Mouse (Mus musculus): ENCODE data around the gene Zdhhc18.

The Zdhhc18 gene

DNA sequence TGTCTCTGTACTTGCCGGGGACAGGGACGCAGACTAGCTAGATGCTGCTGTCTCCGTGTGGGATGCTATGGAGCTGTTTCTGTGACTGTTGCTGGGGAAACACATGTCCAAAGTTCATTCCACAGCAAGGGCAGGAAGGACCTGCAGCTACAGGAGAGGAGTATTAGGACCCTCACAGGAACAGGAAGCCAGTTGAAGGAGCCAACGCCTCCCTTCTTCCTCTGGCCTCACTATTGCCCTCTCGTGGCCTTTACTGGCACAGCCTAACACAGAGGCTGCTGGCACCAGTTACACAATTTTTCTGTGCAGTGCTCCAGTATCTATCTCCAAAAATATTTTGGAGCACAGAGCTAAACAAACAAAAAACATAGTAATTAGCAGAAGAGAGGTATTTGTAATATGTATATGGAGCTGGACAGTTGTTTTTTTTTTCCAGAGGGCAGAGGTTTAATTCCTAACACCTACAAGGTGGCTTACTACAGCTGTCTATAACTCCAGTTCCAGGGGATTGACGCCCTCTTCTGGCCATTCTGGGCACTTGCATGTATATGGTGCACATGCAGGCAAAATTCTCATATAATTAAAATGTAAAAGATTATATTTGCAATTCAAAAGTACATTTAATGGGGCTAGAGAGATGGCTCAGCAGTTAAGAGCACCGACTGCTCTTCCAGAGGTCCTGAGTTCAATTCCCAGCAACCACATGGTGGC lies at the start of gene Zdhhc18:
Gene Zdhhc18, minus strand, starts transcription at position 166 of the 711 bp plus-strand sequence.
- DNase-seq (ENCODE audit: extremely low read depth, low read depth): peak; percentile 84

DNA sequence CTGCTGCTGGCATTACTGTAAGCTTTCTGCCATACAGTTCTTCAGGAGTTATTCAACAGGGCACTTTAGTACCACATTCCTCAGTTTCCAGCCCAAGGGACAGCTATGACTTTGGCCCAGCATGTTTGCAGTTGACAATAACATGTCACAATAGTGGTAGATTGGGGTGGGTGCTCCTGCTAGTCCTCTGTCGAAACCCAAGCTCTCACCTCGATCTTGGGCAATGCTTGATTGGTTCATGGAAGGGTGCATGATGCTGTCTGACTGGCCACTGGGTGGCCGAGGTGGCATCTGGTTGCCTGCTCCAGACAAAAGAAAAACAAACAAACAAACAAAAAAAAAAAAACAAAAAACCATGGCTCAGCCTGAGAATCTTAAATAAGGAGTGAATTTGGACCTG lies 45.4 kb upstream of the Zdhhc18 start:
- no peak for DNase-seq (ENCODE audit: extremely low read depth, low read depth)

DNA sequence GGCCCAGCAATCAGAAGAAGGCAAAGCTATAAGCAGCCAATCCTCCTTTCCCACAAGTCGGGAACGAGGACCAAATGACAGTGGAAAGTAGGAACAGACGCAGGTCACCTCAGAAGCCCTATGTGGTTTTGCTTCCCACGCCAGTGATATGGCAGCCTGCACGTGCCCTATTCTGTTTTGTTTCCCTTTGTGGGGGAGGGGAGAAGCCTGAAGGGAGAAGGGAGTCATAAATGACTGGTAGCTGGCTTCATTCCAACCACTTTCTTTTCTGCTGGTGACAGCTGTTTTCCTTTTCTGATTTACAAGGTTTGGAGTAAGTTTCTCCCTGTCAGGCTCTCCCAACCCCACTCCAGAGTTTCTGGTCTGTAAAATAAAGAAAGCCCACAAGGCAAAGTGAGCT lies 40.3 kb upstream of the Zdhhc18 start:
- no peak for DNase-seq (ENCODE audit: extremely low read depth, low read depth)

DNA sequence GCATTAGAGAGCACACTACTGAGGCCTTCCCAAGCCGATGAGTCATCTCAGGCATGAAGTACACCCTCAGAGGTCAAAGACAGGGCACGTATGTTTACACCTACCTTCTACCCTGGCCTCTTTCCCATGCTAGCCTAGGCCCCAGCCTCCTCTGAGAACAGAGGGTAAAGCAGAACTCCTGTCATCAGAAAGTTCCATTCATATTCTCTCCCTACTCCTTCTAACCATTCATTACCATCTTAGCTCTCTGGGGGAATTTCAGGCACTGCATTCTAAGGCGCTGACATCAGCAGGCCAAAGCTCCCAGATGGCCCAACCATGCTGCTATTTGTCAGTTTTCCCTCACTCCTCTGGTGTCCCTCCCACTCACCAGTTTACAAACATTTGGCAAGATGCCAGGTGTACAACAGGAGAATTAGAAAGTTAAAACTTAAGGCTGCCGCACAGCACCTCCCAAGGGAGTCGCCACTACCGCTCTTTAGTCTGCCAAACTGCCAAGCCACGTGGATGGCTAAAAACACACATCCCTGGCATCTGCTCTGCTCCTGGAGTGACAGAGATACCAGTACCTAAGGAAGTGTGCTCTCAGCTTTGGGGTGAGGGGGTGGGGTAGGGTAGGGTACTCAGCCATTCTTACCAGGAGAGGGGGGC lies 38.6 kb upstream of the Zdhhc18 start:
- DNase-seq (ENCODE audit: extremely low read depth, low read depth): no peak

DNA sequence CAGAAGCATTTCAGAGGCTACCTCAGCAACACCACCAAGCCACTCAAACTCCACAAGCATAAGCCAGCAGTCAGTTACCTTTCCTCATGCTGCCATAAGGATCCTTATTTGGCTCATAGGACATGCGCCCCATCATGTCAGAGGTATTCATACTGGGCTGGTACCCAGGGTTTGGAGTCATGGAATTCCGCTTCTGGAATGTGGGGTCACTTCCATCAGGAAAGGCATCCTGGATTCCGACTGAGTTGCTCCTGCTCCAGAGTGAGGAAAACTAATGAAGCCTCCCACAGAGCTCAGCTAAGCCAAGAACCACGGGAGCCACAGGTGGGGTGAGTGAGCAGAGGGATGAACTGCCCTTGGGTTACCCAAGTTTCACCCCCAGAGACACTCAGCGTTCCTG lies 37.2 kb upstream of the Zdhhc18 start:
- DNase-seq (ENCODE audit: extremely low read depth, low read depth): no peak

DNA sequence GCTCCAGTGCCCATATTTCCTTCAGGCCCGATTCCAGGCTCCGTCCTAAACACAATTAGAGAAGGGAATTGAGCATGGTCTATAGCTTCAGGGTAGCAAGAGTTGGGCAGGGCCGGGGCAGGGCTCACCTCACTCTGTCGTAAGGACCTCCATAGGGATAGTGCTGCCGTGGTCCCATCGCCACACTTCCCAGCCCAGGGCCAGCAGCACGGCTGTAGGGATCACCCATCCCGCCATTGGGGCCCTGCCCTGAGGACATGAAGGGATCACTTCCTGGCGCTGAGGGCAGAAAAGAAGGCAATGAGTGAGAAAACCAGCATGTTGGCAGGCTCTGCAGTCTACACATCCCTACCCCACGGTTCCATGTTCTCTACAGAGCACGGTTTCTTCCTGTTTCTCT lies 36.6 kb upstream of the Zdhhc18 start:
- no peak for DNase-seq (ENCODE audit: extremely low read depth, low read depth)

DNA sequence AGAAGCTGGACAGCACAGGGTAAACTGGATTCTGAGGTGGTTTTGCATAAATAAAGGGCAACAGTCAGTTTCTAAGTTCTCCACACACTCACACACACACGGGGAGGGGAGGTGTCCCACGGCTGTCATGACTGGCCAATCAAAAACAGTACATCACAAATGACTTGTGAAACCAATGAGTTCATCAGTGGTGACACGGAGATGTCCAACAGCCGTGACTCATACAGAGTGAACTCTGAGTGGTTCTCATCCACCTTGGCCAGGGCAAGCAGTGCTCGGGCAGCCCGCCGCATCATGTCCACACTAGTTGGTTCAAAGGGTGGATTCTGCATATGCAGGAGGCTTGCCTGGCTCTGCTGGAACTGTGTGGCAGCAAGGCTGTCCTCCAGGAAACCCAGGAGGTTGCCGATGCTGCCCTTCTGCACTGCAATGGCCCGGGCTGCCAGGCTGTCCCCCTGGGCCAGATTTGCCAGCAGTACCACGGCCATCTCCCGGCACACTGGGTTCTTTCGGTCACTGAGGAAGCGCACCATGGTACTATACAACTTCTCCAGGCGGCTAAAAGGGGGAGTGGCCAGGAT lies 30.3 kb upstream of the Zdhhc18 start:
- no peak for DNase-seq (ENCODE audit: extremely low read depth, low read depth)

DNA sequence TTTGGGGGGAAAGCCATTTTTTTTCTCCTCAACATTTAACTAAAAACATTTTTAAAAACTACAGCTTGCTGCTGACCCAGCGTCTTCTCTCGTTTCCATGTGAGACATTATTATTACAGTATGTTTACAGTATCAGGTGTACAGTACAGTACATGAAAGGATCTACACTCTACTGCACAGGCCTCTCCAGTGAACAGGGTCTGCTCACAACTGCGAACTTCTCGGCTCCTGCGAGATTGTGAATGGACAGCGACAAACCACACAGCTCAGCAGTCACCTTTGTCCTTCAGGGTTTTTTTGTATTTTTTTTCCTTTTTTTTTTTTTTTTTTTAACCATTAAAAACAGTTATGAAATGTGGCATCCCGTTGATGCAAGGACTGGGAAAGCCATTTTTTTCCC lies 29.7 kb upstream of the Zdhhc18 start:
- DNase-seq (ENCODE audit: extremely low read depth, low read depth): no peak

DNA sequence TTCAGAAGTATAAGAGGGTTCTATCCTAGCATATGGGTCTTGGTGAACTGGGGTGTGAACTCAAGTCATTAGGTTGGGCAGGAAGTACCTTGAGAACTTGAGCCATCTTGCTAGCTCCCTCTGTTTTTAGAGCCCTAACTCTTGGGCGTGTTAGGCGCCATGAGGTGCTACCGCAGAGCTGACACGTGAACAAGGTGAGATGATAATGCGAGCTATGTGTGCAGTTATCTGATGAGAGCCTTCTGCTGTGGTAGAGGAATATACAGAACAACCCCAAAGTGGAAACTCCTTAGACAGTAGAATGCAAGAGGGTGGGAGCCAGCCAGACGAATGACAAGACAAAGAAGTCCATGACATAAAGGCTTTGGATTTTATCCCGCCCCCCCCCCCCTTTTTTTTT lies 27.3 kb upstream of the Zdhhc18 start:
- DNase-seq (ENCODE audit: extremely low read depth, low read depth): no peak

DNA sequence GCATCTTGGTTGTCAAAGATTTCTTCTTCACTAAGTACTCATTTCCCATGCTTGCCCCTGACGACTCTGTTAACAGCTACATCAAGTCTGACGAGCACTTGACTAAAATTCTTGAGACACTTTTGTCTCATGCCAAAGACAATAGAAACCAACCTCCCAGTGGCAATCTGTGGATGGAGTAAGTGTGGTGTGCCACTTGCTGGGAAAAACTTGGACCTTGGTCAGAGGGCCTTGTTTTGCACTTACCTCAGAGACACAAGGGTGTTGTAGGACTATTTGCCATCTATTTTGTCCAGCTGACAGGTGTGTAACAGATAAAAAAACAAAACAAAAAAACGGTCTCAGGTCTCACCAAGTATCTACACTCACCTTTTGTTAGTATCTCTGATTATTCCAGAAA lies 26.2 kb upstream of the Zdhhc18 start:
- DNase-seq (ENCODE audit: extremely low read depth, low read depth): no peak

DNA sequence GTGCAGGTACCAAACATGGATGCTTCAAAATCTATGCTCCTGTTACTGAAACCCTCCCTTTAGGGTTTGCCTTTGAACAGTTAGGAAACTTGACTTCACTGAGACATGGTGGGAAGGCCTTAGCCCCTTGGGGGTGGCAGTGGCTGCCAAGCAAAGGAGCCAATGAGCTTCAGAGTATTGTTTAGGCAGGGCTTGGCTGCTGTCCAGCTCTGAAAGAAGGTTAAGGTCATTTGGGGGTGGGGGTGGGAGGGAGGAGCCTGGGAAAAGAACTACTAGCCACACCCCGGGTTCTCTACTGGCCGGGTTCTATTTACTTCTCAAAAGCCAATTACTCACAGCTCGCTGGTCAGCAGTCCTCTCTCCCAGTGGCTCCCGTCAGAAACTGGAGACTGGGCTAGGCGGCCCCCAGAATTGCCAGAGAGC lies 25.7 kb upstream of the Zdhhc18 start:
- DNase-seq (ENCODE audit: extremely low read depth, low read depth): peak; percentile 88

DNA sequence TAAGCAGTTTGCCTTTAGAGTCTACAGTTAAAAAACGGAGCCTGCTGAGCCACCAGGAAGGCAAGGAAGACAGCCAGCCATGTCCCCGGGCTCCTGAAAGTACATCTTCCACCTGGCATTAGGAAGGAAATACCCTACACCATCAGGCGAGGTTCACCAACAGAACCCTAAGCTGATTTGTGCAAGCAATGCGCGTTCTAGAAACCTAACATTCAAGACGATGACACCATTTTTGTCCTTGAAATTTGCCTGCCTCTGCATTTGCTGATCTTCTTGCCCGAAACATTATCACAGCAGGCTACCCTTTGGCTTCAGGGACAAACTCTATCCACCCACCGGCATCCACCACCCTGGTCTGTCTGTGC lies 24.4 kb upstream of the Zdhhc18 start:
- no peak for DNase-seq (ENCODE audit: extremely low read depth, low read depth)

DNA sequence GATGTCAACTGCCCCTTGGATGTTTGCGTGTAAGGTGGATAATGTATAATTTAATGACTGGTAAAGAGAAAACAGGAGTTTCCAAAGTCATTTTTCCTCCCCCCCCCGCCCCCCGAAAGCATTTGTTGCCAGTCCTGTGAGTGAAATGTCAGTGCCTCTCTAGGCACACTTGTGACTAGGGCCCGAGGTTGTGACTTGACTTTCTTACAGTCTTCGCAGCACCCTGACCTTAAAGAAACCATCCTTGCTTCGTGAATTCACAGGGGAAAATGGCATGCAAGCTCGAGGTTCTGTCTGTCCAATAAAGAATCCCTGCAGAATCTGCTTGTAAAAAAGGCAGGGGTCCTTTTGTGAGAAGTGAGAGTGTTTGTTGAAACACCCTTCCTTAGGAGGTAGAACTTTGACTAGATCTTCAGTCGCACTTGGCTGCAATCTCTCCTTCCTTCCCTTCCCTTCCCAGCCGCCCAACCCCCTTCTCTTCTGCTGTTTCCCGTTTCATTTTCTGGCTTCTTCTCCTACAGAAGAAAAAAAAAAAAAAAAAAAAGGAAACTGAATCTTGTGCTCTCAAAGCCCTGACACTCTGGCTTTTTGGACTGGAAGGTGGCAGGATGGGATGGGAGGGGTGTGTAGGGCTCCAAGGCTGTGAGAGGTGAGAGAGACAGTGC lies 23.8 kb upstream of the Zdhhc18 start:
- peak; percentile 66 for DNase-seq (ENCODE audit: extremely low read depth, low read depth)

DNA sequence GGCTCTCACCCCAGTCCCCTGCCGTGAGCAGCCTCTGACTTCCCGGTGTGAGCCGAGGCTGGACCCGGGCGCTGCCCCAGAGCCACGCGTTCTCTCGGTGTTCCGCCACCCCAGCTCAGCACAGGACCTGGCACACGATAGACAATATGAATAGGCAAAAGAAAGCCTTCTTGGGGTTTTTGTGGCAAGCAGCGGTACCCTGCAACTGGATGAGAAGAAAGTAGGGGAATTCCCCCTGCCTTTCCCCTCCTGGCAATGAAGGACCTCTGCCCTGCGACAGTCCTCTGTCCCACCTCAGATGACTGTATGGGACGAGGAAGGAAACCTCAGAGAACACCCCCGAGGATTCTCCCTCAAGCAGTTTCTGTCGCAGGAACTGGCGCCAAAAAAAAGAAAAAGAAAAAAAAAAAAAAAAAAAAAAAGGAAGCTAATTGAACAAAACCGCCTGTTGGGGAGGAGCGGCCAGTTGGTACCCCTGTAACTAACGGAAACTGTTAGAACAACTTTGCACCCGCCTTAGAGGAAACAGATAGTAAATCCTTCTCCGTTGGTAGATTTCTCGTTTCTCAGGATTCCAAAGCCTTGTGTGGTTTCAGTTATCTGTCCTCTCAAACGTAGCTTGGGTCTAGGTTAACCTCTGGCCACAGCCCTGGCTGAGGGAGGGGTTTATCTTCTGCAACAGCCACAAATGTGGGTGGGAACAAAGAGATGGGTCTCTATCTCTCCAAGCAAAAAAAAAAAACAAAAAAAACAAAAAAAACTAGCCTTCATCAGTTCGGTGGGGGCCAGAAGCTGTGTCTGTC lies 23.1 kb upstream of the Zdhhc18 start:
- DNase-seq (ENCODE audit: extremely low read depth, low read depth): peak; percentile 100

DNA sequence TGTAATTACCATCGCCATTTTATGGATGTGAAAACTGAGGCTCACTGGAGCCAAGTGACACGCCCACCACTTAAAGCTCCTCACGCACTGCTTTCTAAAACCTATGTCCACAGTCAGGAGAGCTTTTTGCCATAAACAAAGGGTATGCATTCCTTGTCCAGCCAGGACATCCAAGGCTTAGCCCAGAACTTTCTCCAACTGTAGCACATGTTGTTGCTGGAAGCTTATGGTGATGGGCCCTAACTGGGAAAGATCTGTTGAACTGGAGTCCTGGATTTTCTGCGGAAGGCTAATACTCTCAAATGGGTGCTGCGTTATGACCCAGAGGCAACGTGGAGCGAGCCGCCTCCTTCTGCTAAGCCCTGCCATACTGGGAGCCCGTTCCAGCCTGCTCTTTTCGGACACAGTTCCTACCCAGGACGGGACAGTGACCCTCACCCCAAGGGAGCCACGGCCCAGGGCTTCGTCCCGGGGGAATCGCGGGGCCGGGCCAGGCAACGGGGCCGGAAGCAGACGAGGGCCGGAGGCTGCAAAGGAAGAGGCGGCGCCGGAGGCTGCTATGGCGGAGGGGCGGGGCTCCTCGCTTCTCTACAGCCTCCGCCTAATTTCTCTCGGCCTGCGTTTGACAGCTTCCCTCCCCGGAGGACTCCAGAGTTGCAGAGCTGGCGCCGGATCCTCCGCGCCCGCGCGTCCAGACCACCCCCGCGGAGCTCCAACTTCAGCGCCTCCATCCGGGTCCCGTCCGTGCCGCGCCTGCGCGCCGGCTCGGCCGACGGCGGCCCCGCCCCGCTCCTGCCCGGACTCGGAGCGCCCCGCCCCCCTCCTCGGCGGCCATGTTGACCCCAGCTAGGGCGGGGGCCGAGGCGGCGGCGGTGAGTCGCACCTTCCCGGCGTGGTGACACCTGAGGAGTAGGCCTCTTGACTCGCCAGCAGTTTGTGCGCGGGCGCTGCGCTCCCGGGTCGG lies 22.2 kb upstream of the Zdhhc18 start, which contains the start of gene Pigv:
Gene Pigv, minus strand, starts transcription at position 767 of the 964 bp plus-strand sequence.
- peak; percentile 60 for DNase-seq (ENCODE audit: extremely low read depth, low read depth)

DNA sequence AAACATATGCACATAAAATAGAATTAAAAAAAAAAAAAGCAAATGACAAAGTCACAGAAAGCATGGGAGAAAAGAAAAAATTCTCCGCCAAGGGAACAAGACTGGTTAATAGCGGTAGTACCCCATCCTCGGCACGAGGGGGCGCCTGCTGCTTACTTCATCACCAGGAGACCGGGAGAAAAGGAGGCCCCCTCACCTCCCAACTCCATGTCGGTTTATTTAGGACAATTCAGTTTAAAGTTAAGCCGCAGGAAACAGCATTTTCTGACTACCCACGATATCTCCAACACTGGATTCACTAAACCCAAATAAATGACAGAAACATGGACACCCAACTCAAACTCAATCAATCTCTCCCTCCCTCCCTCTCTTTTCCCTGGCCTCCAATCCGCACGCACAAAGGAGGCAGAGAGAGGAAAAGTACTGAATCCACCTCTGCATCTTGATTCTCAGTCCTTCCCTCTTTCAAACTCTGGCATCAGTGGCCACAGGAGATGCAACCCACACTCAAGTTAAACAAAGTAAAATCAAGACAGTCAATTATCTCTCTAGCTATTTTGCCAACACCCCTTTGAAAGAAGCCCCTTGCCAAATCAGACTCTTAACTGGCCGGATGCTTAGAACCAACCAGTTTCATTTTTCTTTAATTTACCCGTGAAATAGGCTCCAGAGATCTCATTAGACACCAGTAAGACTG lies 21.4 kb upstream of the Zdhhc18 start:
- DNase-seq (ENCODE audit: extremely low read depth, low read depth): peak; percentile 66

DNA sequence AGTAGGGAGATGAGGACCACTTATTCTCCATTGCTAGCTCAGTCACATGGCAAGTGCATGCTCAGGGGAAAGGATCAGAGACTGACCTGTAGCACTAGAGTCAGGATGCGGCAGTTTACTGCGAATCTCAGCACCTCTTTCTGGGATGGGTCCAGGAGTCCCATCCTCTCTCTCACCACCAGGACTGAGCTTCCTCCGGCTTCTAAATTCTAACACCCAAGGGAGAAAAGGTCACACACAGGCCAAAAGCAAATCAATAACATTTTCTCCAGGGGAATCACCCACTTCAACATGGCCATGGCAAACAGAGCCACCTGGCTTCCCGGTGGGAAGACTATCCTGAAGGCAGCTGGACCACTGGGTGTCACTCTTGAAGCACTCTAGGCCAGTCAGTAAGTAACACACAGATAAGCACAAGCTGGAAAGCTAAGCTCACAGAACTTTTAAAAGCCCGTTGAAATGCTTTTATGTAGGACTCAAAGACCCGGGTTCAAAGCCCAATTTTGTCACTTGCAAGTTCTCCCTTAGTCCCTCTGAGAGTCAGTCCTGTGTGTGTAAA lies 19.8 kb upstream of the Zdhhc18 start:
- DNase-seq (ENCODE audit: extremely low read depth, low read depth): no peak

DNA sequence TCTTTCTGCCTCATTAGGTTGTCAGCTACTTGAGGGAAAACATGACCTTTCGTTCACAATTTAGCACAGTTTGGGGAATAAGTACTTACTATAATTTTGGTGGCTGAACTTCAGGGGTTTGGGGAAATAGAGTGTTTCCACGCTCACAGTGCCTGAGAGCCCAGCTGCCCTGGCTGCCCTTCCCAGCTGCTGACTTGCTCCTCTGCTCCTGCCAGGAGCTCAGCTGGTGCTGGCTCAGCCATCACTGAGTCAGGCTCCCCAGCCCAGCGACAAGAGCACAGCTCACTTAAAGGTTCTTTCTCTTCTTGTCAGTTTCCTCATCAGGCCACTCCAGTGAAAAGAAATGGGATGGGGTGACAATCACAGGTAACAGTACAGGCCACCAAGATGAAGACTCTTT lies 18.6 kb upstream of the Zdhhc18 start:
- DNase-seq (ENCODE audit: extremely low read depth, low read depth): no peak

DNA sequence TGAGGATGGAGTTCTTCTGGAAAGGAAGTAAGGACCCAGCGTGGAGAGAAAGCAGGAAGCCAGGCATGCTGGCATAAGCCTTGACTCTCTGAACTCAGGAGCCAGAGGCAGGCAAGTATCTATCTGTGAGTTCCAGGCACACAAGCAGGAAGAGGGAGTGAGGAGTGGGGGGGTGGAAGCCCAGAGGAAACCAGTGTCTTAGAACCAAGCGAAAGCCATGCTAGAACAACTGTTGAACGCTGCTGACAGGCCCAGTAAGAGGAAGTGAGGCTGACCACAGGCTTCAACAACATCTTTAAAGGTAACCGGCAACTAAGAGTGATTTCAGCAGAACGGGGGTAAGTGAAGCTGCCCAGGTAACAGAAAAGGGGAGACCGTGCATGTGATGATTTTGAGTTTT lies 16.2 kb upstream of the Zdhhc18 start:
- DNase-seq (ENCODE audit: extremely low read depth, low read depth): peak; percentile 79

All from MEL-GATA-1-ER (cell line).